Mouse (Mus musculus) skeletal muscle tissue, postnatal 0 days (tissue): ENCODE data around the gene Dgke. TPM values are rescaled to one million over a fixed set of nuclear protein-coding genes. Genes with fewer than 3 reads are reported as not detected.

Experiments
- polyA plus RNA-seq: library from polyadenylated mRNA; unstranded; fragments of >200 nt; fragmentation: Nextera tagmentation; extraction: Ambion mirVana; gene quantifications from 2 replicates; pipeline ENCODE4 v1.2.1, GENCODE M21; 2015

Dgke gene
- polyA plus RNA-seq = 1.8 TPM in 2 replicates

GRCm38 (mm10) chr11:89066750-89067149 lies at the start of gene Dgke:
TSS of gene Dgke (minus strand) at chr11:89066850.

DNA sequence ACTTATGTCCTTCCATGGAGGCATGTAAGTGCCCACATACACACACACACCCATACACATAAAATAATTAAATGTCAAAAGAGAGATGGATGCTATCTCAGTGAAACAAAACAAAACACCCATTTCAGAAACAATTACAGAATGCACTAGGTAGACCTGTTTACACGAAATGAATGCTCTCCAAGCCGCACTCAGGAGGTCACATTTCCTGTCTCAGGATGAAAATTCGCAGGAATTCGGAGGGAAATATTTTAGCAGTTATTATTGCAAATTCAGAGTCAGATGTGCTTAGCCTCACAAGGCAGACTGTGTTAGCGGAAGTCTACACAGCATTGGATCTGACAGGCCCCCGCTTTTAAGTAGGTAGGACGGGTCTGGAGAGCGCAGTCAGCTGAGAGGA lies 6.9 kb upstream of the Dgke start, which contains the start of gene Gm525:
Gene Gm525 (plus strand): TSS at position 301 of the 400 bp plus-strand sequence.

GRCm38 (mm10) chr11:88998974-88999722 lies 67.5 kb downstream of the Dgke start, which contains the start of gene Trim25:
TSS of gene Trim25 (plus strand) at chr11:88999376.

Other genes with a start within 250 kb of the Dgke start
- 54.1 and 55.3 TPM in 2 replicates for gene Akap1, start 202.3 kb downstream of the Dgke start, polyA plus RNA-seq
- 38.8 and 46.7 TPM in 2 replicates for gene Scpep1, start 111.4 kb downstream of the Dgke start, polyA plus RNA-seq
- not detected in 2 replicates for gene Elobl, start 99.9 kb downstream of the Dgke start, polyA plus RNA-seq
- gene Coil, start 96.6 kb downstream of the Dgke start, polyA plus RNA-seq = 5.3 and 6.3 TPM in 2 replicates
- gene Trim25, start 67.5 kb downstream of the Dgke start, polyA plus RNA-seq = 20.1 and 24.0 TPM in 2 replicates
- 0.71 and 0.99 TPM in 2 replicates for gene Gm525, start 7.0 kb upstream of the Dgke start, polyA plus RNA-seq
- 2.1 and 3.1 TPM in 2 replicates for gene Nog, start 235.5 kb upstream of the Dgke start, polyA plus RNA-seq